Mouse (Mus musculus) right cerebral cortex, adult 18-20 months (tissue): ENCODE data around the gene Chst5.
"Not testable (repeated sequence)": the region's sequence is repeated elsewhere in the genome, so short reads cannot be mapped to it uniquely, and the experiment has no call there.

Source experiments
- DNase-seq: peaks from one replicate; pipeline ENCODE4 v3.0.0; 2022; ENCODE audit warnings: mixed read lengths

Gene Chst5

DNA sequence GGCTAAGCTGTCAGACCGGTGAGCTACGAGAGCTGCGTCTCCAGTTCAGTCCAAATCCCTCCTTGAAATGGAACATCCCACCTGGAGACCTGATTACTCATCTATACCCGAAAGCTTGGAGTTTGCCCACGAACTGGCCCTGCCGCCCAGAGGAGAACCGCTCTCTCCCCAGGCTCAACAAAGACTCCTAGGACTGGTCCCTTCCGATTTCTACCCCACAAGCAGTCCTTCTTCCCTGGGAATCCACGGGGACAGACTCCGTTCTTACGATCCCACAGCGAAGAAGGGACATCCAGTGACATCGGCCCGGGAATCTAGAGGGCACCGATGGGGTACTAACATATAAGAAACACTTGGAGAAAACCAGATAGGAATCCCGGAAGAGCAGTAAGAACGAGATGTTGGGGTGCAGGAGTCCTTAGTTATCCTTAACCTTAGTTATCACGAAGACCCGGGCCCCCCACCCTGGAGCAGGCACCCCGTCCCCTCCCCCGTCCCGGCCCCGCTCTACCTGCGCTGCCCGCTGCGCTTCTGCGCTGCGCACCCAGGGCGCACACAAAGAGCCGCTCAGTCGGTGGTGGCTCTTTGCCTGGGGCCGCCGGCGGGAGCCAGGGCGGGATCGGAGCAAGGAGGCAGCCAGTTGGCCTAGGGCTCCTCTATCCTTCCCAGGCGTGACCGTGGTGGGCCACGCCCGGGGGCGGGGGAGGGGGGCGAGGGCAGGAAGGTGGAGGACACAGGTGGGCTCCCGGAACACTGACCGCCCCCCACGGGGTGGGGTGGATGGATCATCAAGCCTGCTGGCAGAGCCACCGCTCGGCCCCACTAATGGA lies at the start of gene Chst5:
Gene Chst5, minus strand, starts transcription at position 827 of the 830 bp plus-strand sequence.
- DNase-seq, result no peak

- no peak for DNase-seq
Measured at GRCm38 (mm10) chr8:111957231-111957630, 47.0 kb upstream of the Chst5 start.

GRCm38 (mm10) chr8:111955879-111956278 lies 45.6 kb upstream of the Chst5 start:
- DNase-seq, result no peak

DNA sequence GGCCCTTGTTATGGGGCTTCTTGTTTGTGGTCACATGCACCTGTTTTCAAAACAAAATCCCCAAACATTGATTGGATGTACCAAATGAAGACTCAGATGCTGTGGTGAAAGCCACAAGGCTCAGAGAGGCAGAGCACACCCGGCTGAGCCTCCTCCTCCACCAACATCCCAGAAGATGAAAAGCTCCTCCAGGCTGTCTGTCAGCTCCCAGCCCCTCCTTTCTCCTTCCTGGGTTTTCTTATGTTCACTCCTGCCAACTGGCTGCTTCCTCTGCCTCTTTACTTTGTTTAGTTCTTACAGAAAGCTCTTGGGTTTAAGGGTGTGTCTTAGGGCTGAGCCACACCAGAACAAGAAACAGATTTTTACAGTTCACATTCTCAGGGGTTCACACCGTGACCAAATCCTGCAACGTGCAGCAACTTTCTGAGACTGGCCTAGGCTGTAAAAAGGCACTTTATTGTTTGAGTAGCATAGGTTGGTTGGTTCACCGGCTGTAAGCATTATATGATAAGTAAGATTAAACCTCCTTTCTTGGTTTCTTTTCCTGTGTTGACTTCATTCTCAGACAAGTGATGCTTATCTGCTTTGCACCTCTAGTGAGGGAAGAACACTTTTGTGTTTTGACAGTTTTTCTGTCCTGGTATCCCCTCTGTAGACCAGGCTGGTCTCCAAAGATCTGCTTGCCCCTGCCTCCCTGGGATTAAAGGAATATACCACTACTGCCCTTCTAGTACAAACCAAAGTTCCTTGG lies 44.8 kb upstream of the Chst5 start:
- DNase-seq, result no peak

DNA sequence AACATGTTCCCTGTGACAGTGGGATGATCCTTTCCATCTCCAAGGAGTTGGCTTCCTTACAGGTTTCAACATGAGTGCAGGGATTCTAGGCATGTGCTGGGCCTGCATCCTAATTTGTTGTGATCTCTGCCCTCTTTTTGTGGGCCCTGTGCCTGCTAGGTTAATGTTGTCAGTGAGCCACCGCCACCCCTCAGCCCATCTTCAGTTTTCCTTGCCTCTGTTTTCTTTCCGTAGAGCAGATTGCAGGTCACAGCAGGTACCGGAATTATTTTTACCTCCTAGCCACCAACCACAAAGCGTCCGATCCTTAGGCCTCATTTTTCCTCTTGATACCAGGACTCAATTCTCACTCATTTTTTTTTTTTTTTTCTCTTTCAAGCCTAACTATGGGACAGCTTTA lies 41.7 kb upstream of the Chst5 start:
- DNase-seq, result no peak

- DNase-seq, result peak; percentile 79
Measured at GRCm38 (mm10) chr8:111951317-111951716, 41.1 kb upstream of the Chst5 start.

DNA sequence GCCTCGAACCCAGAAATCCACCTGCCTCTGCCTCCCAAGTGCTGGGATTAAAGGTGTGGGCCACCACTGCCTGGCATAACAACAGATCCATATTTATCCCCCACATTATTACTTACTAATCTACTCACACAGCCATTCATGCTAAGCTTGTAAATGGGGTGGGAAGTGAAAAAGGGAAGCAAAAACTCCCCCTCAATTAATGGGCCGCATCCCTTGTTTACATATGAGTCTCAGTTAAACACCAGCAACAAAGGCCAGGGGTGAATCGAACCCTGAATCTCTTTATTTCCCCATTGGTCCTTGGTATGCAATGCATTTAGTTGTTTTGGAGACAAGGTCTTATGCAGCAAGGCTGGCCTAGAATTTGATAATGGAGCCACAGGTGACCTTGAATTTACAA lies 40.6 kb upstream of the Chst5 start:
- no peak for DNase-seq

- no peak for DNase-seq
Measured at GRCm38 (mm10) chr8:111947954-111948353, 37.7 kb upstream of the Chst5 start.

DNA sequence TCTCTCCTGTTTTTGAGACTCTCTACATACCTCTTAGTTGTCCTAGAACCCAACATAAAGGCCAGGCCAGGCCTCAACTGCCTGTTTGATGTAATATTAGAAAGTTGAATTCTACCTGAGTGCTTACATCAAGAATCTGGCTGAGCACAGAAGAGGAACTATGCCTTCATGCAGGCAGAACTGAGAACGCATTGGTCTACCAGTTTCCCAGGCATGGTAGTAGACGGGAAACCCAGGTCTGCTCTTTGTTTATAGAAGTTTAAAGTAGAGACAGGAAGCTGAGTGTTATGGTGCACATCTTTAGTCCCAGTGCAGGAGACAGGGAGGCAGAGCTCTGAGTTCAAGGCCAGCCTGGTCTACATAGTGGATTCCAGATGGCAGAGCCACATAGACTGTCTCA lies 36.9 kb upstream of the Chst5 start:
- DNase-seq, result no peak

DNA sequence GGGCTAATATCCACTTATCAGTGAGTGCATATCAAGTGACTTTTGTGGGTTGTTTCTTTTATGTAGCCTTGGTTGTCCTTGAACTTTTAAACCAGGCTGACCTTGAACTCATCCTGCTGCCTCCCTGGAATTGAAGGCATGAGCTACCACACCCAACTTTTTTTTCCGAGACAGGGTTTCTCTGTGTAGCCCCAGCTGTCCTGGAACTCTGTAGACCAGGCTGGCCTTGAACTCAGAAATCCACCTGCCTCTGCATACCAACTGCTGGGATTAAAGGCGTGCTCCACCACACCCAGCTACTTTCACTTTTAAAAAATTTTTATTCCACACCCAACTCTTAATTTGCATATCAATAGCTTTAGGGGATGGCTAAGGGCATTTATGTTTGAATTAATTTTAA lies 33.3 kb upstream of the Chst5 start:
- no peak for DNase-seq

DNA sequence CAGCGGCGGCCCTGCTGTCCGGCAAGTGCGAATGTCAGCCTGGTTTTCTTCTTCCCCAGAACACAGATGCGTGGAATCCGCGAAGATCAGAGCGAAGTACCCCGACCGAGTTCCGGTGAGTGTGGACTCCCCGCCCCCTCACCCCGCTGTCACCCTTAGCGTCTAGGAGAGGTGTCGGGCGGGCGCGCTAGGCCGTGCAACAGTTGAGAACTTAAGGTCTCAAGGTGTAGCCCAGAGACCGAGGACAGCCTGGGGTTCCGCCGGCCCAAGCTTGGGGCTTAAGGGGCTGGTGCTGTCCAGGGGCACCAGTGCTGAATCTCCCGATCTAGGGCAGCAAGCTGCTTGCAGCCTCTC lies 30.8 kb upstream of the Chst5 start:
- DNase-seq, result no peak

DNA sequence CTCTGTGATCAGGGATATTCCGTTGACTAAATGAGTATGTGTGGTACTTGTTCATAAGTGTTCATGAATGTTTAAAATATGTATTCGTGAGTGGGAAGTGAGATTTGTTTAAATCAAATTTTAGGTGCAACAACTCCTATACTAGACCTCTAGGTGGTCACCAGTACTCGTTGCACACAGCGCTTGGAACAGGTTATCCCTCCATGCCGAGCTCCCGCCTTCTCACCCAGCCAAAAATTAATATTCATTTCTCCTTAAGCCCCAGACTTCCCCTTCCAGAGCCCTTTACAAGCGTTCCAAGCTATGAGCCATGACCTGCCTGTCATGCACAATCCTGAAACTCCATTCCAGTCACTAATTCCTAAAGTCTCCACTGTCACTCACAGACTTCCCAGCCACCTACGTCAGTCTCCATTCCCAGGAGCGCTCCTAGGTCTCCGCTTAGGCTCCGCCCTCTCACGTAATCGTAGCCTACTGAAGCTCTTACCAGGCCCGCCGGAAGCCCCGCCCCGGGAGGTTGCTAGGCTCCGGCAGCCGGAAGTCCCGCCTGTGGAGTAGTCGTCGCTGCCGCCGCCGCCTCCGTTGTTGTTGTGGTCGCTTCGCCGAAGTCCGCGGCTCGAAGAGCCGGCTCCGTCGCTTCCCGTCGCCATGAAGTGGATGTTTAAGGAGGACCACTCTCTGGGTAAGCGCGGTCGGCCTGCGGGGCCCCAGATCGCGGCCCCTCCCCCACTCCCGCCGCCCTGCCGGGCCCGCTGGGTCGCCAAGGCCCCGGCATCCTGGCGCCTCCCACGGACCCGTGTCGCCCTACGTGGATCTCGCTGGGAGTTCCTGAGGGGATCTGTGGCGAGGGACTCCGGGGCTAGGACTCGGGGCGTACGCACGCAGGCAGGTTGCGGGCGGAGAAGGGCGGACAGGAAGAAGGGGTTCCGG lies 30.2 kb upstream of the Chst5 start, which contains the start of gene Gabarapl2:
Gene Gabarapl2, plus strand, starts transcription at position 533 of the 930 bp plus-strand sequence.
- peak; percentile 99 for DNase-seq

DNA sequence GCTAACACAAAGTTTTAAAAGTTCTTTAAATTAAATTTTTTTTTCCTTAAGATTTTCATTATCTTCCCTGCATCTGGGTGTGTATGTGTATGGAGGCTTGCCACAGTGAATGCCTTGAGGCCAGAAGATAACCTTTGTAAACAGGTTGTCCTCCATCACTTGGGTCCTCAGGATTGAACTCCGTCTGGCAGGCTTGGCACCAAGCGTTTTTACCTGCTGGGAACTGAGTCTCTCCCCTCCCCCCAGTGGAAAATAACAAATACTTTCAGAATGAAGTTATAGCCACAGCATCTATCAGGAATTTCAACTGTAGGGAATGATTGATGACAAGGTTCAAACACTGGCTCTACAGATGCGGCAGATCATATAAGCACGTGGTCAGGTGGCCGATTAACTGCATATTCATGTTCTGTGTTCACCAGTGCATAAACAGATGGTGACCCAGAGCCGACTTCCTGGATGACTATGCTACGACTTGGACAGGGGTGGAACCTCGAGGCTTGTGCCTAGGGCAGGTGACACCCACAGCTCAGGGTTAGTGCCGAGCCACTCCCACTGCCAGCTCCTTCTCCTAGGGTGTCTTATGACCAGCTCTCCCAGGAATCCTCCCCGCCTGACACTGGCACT lies 29.4 kb upstream of the Chst5 start:
- DNase-seq, result no peak

- not testable (repeated sequence) for DNase-seq
Measured at GRCm38 (mm10) chr8:111938076-111938985, 28.1 kb upstream of the Chst5 start.

DNA sequence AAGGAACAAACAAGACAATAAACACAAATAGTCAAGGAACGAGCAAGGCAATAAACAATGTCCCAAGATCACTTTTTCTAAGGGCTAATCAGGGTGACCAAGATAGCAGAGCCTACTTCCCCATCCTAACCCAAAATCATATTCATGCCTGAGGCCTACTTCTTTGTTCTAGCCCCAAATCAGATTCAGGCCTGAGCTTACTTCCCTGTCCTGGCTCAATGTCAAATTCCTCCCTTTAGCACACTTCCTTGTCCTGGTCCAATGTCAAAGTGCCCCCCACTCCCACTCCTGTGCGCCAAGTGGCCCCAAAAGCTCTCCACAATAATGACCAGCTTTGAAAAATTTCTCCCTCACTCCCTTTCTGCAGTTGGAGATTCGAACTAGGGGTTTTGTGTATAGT lies 26.9 kb upstream of the Chst5 start:
- DNase-seq, result no peak

GRCm38 (mm10) chr8:111934201-111934600 lies 24.0 kb upstream of the Chst5 start:
- no peak for DNase-seq

DNA sequence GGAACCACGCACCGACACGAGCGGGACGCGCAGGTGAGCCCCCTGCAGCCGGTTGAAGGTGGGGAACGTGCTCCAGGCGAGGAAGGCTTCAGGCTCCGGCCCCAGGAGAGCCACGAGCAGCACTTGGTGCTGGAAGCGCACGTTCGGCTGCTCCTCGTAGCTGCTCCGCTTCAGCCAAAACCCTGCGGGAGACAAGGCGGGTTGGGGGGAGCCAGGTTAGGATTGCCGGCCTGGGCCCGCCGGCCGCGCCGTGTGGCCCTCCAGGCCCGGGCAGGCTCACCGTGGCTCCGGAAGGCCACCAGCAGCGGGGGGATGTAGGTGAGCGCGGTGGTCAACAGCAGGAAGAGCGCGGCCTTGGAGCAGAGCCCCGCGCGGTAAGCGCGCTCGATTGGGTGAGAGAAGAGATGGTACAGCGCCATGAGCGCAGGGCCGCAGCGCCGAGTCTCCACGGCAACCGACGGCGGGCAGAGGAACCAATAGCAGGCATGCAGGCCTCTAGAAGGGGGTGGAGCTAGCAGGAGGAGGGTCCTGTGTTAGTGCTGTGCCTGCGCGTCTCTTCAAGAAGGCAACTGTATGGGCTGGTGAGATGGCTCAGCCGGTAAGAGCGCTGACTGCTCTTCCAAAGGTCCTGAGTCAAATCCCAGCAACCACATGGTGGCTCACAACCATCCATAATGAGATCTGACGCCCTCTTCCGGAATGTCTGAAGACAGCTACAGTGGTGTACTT lies 23.3 kb upstream of the Chst5 start, which contains the start of gene Tmem231:
Gene Tmem231, minus strand, starts transcription at position 534 of the 729 bp plus-strand sequence.
- DNase-seq, result peak; percentile 95

- no peak for DNase-seq
Measured at GRCm38 (mm10) chr8:111932580-111933336, 22.5 kb upstream of the Chst5 start.

GRCm38 (mm10) chr8:111931721-111932120 lies 21.5 kb upstream of the Chst5 start:
- no peak for DNase-seq
